Mouse (Mus musculus) E14TG2a.4 (cell line): Measurements from ENCODE around the gene Uggt1.

Experiments used
- CTCF ChIP-seq: conservative IDR thresholded peaks from 2 replicates; pipeline ENCODE4 v1.5.1; 2014; ENCODE audit warnings: low read length
- POU5F1 ChIP-seq: IDR thresholded peaks from 2 replicates; pipeline ENCODE4 v1.6.1; 2014; ENCODE audit warnings: low read length, borderline replicate concordance

GRCm38 (mm10) chr1:36235057-36235639 is 9.4 kb downstream of the Uggt1 start:
- TF ChIP-seq POU5F1 (no peak), CTCF (no peak)
